Mouse (Mus musculus): Measurements from ENCODE around the gene Robo2. TPM values are rescaled to one million over a fixed set of nuclear protein-coding genes. Genes with fewer than 3 reads are reported as not detected.

The Robo2 gene
- total RNA-seq (2012; rRNA removed) (not detected in 2 replicates), polyA plus RNA-seq (2012; ENCODE audit: insufficient read depth in 1 of 2, insufficient read length in 2 of 2, low read depth in 1 of 2, low replicate concordance in 2 of 2, missing spikeins in 1 of 2) (not detected)

DNA sequence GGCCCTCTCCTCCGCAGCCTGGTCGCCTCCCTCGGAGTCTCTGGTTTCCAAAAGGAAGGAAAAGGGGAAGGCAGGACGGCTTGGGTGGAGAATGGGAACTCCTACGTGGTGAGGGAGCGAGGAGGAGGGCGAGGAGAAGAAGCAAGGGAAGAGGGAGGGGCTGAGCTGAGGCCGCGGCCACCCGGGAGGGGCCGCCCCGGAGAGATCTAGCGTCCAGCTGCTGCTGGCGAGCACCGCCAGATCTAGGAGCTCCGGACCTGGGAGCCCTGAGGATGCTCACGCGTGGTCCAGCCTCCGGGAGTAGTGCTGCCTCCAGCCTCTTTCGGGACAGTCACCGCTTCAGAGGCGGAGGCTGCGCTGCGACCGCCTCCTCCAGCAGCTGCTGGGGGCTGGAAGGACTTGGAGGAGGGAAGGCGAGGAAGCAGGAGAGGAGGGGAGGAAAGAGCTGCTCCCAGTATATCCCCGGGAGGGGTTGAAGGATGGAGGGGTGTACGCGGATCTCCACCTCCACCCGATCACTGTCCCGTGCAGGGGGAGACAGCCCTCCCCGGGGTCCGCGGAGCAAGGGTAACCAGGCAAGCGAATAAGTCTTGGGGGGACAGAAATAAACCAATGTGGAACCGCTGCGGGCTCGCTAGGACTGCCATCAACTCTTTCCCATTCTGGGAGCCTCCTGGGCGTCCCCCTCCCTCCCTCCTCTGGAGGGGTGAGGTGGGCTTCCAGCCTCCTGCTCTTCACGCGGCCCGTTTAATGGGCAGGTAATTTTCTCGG lies at the start of gene Robo2:
Robo2 (minus strand) TSS at position 345 of the 771 bp plus-strand sequence.
- Histone ChIP-seq H3K27me3 (ENCODE audit: control insufficient read depth in 1 of 2, insufficient read depth in 2 of 2, low read length in 2 of 2) (no peaks in the 10 kb centered on the region), H3K4me3 (ENCODE audit: control insufficient read depth in 1 of 2, insufficient read depth in 1 of 2, low read depth in 2 of 2, low read length in 2 of 2) (no peak within 1 kb of the TSS), H3K27ac (ENCODE audit: control insufficient read depth, low read depth, low read length) (no peak within 1 kb of the TSS), H3K79me2 (ENCODE audit: control insufficient read depth, insufficient read depth, low read length, poor library complexity) (no peaks in the 10 kb centered on the region), H3K36me3 (ENCODE audit: control insufficient read depth in 1 of 2, insufficient read depth in 2 of 2, low read length in 2 of 2) (no peaks in the 10 kb centered on the region), H3K9me3 (replicated peaks; ENCODE audit: insufficient read depth, low read length) (no peaks in the 10 kb centered on the region), H3K9ac (ENCODE audit: control insufficient read depth, low read depth, low read length, poor library complexity, severe bottlenecking) (no peak within 1 kb of the TSS), H3K4me1 (ENCODE audit: control insufficient read depth in 1 of 2, insufficient read depth in 2 of 2, low read length in 2 of 2) (no peaks in the 10 kb centered on the region)
- TF ChIP-seq BHLHE40 (IDR thresholded peaks at IDR 0.05; ENCODE audit: borderline replicate concordance, low read depth, low read length) = no peak
- no peak for TF ChIP-seq CTCF (IDR thresholded peaks at IDR 0.05 in 2 of 3, conservative IDR thresholded peaks at IDR 0.05 in 1 of 3; ENCODE audit: control insufficient read depth in 1 of 3, insufficient read depth in 1 of 3, low read depth in 2 of 3, low read length in 3 of 3, poor library complexity in 1 of 3, severe bottlenecking in 1 of 3)
- TF ChIP-seq TCF12 (IDR thresholded peaks at IDR 0.05; ENCODE audit: low read depth, low read length) = no peak
- no peak for TF ChIP-seq SIN3A (IDR thresholded peaks at IDR 0.05; ENCODE audit: low read length)
- DNase-seq (ENCODE audit: low read depth, low spot score) = no peak

GRCm38 (mm10) chr16:74458138-74458537 lies 46.5 kb upstream of the Robo2 start:
- DNase-seq (ENCODE audit: low read depth, low spot score) = no peak
- Histone ChIP-seq H3K4me3 (ENCODE audit: control insufficient read depth in 1 of 2, insufficient read depth in 1 of 2, low read depth in 2 of 2, low read length in 2 of 2) (no peak overlapping the region), H3K36me3 (ENCODE audit: control insufficient read depth in 1 of 2, insufficient read depth in 2 of 2, low read length in 2 of 2) (no peaks in the 10 kb centered on the region), H3K4me1 (ENCODE audit: control insufficient read depth in 1 of 2, insufficient read depth in 2 of 2, low read length in 2 of 2) (no peaks in the 10 kb centered on the region), H3K9ac (ENCODE audit: control insufficient read depth, low read depth, low read length, poor library complexity, severe bottlenecking) (no peak overlapping the region), H3K79me2 (ENCODE audit: control insufficient read depth, insufficient read depth, low read length, poor library complexity) (no peaks in the 10 kb centered on the region), H3K9me3 (replicated peaks; ENCODE audit: insufficient read depth, low read length) (no peaks in the 10 kb centered on the region), H3K27ac (ENCODE audit: control insufficient read depth, low read depth, low read length) (no peak overlapping the region), H3K27me3 (ENCODE audit: control insufficient read depth in 1 of 2, insufficient read depth in 2 of 2, low read length in 2 of 2) (no peaks in the 10 kb centered on the region; a peak in 1 of 4 replicates)
- TF ChIP-seq UBTF (IDR thresholded peaks at IDR 0.05; ENCODE audit: borderline replicate concordance, insufficient read depth, low read depth, low read length) (no peak), E2F4 (IDR thresholded peaks at IDR 0.05; ENCODE audit: borderline replicate concordance, low read depth, low read length) (no peak), MYB (IDR thresholded peaks at IDR 0.05; ENCODE audit: low read depth, low read length) (no peak), USF2 (IDR thresholded peaks at IDR 0.05; ENCODE audit: borderline replicate concordance in 1 of 2, insufficient read depth in 1 of 2, low read depth in 1 of 2, low read length in 2 of 2) (no peak), RAD21 (IDR thresholded peaks at IDR 0.05; ENCODE audit: low read depth, low read length) (no peak), ZC3H11A (IDR thresholded peaks at IDR 0.05; ENCODE audit: low read depth, low read length) (no peak), ELF1 (IDR thresholded peaks at IDR 0.05; ENCODE audit: low read depth, low read length) (no peak), TBP (IDR thresholded peaks at IDR 0.05; ENCODE audit: low read depth, low read length) (no peak), BHLHE40 (IDR thresholded peaks at IDR 0.05; ENCODE audit: borderline replicate concordance, low read depth, low read length) (no peak), NELFE (IDR thresholded peaks at IDR 0.05; ENCODE audit: low read depth, low read length) (no peak)

Data from MEL (cell line).